Mouse (Mus musculus) intestine, embryonic 14.5 days (tissue): Measurements from ENCODE around the gene 4921504E06Rik. TPM values are rescaled to one million over a fixed set of nuclear protein-coding genes. Genes with fewer than 3 reads are reported as not detected.

Experiments used
- ATAC-seq: fragments of 200-750 bp; cut with Nextera tagmentation; replicated peaks from 2 replicates; pipeline ENCODE4 v1.8.0; 2017; ENCODE audit warnings: low read depth, moderate number of reproducible peaks, moderate TSS enrichment, moderate library complexity; ENCODE audit not compliant: low FRiP score, low TSS enrichment
- DNase-seq: peaks from one replicate; pipeline ENCODE4 v3.0.0-alpha.2; 2018; ENCODE audit warnings: low spot score
- H3K27ac ChIP-seq: fragments of 300-500 bp; sonication (generic); 2 replicates; pipeline ENCODE4 v1.5.1; 2014; ENCODE audit warnings: low read depth, mild to moderate bottlenecking, control low read depth
- H3K27me3 ChIP-seq: fragments of 300-500 bp; sonication (generic); replicated peaks from 2 replicates; pipeline ENCODE4 v1.6.1; 2014; ENCODE audit warnings: low read length, control low read depth; ENCODE audit not compliant: control insufficient read depth, insufficient read depth
- H3K36me3 ChIP-seq: fragments of 300-500 bp; sonication (generic); 2 replicates; pipeline ENCODE4 v1.6.1; 2014; ENCODE audit warnings: low read length, control low read depth; ENCODE audit not compliant: control insufficient read depth, insufficient read depth
- H3K4me1 ChIP-seq: fragments of 300-500 bp; sonication (generic); replicated peaks from 2 replicates; pipeline ENCODE4 v1.6.1; 2014; ENCODE audit warnings: low read length, control low read depth, mixed read lengths; ENCODE audit not compliant: control insufficient read depth, insufficient read depth
- H3K4me2 ChIP-seq: fragments of 300-500 bp; sonication (generic); 2 replicates; pipeline ENCODE4 v1.6.1; 2014; ENCODE audit warnings: low read length
- H3K4me3 ChIP-seq: fragments of 300-500 bp; sonication (generic); 2 replicates; pipeline ENCODE4 v1.5.1; 2014; ENCODE audit warnings: low read depth, low read length, control low read depth, mixed read lengths
- H3K9ac ChIP-seq: fragments of 300-500 bp; sonication (generic); 2 replicates; pipeline ENCODE4 v1.6.1; 2014; ENCODE audit warnings: mild to moderate bottlenecking, low read length
- H3K9me3 ChIP-seq: fragments of 300-500 bp; sonication (generic); 2 replicates; pipeline ENCODE4 v1.6.1; 2016; ENCODE audit warnings: low read length, control low read depth; ENCODE audit not compliant: control insufficient read depth
- WGBS: fragments of 180-500 bp; shearing (Covaris S2); extraction: QIAGEN DNeasy Blood & Tissue Kit; methylation state at CpG from one replicate; pipeline ENCODE4 v1.1.7; 2014; 5-methylcytosine and 5-hydroxymethylcytosine counted together
- polyA plus RNA-seq: library from polyadenylated mRNA; unstranded; fragments of >200 nt; fragmentation: Nextera tagmentation; extraction: Ambion mirVana; gene quantifications from 2 replicates; pipeline ENCODE4 v1.2.1, GENCODE M21; 2014

Gene 4921504E06Rik
- polyA plus RNA-seq, 1 experiment from 2014 or later = not detected

DNA sequence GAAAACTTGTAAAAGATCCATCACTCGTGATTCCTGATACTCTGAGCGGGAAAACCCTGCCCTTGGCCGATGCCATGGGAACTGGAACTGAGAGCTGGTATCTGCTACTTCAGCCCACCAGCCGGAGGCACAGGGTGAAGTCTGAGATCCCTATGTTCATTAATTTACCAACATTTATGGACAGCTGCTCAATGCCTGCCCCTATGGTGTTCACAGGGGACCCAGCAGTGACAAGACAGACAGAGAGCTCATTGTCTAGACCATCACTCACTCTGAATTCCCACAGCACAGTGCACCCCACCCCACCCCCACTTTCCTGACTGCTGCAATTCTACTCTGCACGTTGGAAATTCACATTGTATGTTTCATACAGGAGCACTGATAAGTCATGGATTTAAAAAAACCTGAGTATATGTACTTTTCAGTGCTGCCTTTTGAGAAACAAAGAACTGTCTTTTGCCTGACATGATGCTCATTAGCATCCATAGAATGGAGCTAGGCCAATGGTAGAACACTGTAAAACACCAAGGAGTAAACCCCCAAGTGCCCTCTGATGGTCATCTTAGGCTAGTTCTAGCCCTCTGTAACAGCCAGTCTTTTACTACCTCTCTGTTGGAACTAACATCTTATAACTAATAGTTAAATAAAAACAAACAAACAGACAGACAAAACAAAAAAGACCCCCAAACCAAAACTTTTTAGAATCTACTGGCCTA lies 8.6 kb upstream of the 4921504E06Rik start:
- WGBS = 81% methylated on average over 5 of the region's 5 CpGs
- Histone ChIP-seq H3K4me2 (no peak overlapping the region), H3K27ac (no peak overlapping the region), H3K36me3 (no peaks in the 10 kb centered on the region), H3K9me3 (no peaks in the 10 kb centered on the region), H3K4me3 (no peak overlapping the region), H3K4me1 (no peaks in the 10 kb centered on the region), H3K9ac (no peak overlapping the region), H3K27me3 (no peaks in the 10 kb centered on the region)
- ATAC-seq (no peak), DNase-seq (no peak)

DNA sequence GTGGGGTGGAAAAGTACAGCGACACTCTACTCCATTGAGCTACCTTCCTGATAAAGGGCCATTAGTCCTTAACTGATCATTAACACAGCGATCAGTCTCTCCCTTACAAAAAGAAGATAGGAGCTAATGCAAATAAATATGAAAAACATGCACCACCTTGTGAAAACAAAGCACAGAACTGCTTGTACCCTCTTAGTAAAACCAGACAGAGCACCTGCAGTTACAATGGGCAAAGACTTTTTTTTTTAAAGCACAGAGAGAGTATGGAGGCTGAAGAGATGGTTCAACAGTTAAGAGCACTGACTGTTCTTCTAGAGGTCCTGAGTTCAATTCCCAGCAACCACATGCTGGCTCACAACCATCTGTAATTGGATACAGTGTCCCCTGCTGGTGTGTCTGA lies 6.9 kb upstream of the 4921504E06Rik start:
- ATAC-seq (no peak), DNase-seq (no peak)
- Histone ChIP-seq H3K27me3 (no peaks in the 10 kb centered on the region), H3K4me3 (no peak overlapping the region), H3K4me1 (no peaks in the 10 kb centered on the region), H3K9me3 (no peaks in the 10 kb centered on the region), H3K36me3 (no peaks in the 10 kb centered on the region), H3K27ac (no peak overlapping the region), H3K9ac (no peak overlapping the region), H3K4me2 (no peak overlapping the region)
- 68% methylated on average over 2 of the region's 2 CpGs for WGBS

DNA sequence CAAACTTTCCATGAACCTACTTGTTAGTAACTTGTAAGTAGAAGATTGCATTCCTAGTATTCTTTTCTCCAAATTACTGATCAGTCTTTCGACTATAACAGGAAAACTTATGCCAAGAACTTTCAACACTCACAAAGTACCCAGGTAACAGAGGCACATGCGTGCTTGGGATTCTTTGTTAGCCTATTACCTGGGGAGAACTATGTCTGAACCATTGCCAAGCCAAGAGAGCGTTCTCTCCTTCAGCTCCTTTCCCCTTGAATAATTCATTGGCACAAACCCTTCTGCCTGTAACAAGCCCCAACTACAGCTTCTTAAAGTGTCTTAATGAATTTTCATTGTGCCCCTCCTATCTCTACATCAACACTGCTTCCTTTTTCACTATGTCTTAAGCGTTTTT lies 6.4 kb upstream of the 4921504E06Rik start:
- Histone ChIP-seq H3K27ac (no peak overlapping the region), H3K4me3 (no peak overlapping the region), H3K27me3 (no peaks in the 10 kb centered on the region), H3K4me2 (no peak overlapping the region), H3K36me3 (no peaks in the 10 kb centered on the region), H3K9ac (no peak overlapping the region), H3K4me1 (no peaks in the 10 kb centered on the region), H3K9me3 (no peaks in the 10 kb centered on the region)
- ATAC-seq (no peak), DNase-seq (no peak)
- 74% methylated on average over 4 of the region's 4 CpGs for WGBS

DNA sequence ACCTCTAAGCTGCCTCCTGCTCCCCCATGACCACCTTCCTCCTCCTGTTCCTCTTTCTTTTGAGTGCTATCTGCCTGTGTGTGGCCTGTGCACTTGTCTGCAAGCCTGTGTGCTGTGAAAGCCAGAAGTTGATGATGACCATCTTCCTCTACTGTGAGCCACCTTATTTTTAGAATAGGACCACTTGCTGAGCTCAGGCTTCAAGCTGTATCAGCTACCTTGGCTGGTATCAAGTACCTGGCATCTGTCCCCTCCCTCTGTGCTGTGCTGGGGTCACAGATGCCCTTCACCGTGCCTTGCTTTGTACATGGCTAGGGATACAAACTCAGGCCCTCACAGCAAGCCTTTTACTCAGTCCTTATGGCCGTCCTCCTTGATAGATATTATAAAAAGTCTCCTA lies 2.3 kb downstream of the 4921504E06Rik start:
- ATAC-seq (no peak), DNase-seq (no peak)
- H3K4me3 ChIP-seq = no peak overlapping the region
- WGBS = 90% methylated on average over 2 of the region's 2 CpGs
- no peaks in the 10 kb centered on the region for H3K27me3 ChIP-seq
- no peaks in the 10 kb centered on the region for H3K9me3 ChIP-seq
- peaks cover 10% of the 10 kb centered on the region for H3K4me1 ChIP-seq
- no peak overlapping the region for H3K4me2 ChIP-seq
- H3K36me3 ChIP-seq = no peaks in the 10 kb centered on the region
- no peak overlapping the region for H3K9ac ChIP-seq
- no peak overlapping the region for H3K27ac ChIP-seq

GRCm38 (mm10) chr2:19540906-19541305 lies 12.8 kb downstream of the 4921504E06Rik start:
- H3K4me3 ChIP-seq = no peak overlapping the region
- no peaks in the 10 kb centered on the region for H3K27me3 ChIP-seq
- no peak overlapping the region for H3K9ac ChIP-seq
- WGBS = 65% methylated on average over 1 of the region's 1 CpGs
- ATAC-seq = no peak
- no peak overlapping the region for H3K27ac ChIP-seq
- no peak overlapping the region for H3K4me2 ChIP-seq
- no peaks in the 10 kb centered on the region for H3K9me3 ChIP-seq
- H3K4me1 ChIP-seq = no peaks in the 10 kb centered on the region
- H3K36me3 ChIP-seq = no peaks in the 10 kb centered on the region
- DNase-seq = no peak

DNA sequence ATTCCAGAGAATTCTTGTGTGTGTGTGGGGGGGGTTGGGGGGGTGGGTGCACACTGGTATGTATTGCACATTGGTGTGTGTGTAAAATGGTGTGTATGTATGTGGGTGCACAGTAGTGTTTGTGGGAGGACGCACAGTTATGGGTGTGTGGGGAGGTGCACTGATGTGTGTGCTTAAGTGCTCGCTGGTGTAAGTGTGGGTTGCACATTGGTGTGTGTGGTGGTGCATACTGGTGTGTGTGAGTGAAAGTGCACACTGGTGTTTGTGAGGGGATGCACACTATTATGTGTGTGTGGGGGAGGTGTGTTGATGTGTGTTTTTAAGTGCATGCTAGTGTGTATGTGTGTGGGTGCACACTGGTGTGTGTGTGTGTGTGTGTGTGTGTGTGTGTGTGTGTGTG lies 24.3 kb downstream of the 4921504E06Rik start:
- no peak overlapping the region for H3K4me3 ChIP-seq
- ATAC-seq (no peak), DNase-seq (no peak)
- H3K27ac ChIP-seq = no peak overlapping the region
- H3K9ac ChIP-seq = no peak overlapping the region
- no peaks in the 10 kb centered on the region for H3K4me1 ChIP-seq
- H3K4me2 ChIP-seq = no peak overlapping the region
- 90% methylated on average over 2 of the region's 2 CpGs for WGBS
- 0 out of 2 replicates have a peak, but pooled peaks cover 4% of the 10 kb centered on the region for H3K9me3 ChIP-seq
- no peaks in the 10 kb centered on the region for H3K27me3 ChIP-seq
- H3K36me3 ChIP-seq = no peaks in the 10 kb centered on the region

DNA sequence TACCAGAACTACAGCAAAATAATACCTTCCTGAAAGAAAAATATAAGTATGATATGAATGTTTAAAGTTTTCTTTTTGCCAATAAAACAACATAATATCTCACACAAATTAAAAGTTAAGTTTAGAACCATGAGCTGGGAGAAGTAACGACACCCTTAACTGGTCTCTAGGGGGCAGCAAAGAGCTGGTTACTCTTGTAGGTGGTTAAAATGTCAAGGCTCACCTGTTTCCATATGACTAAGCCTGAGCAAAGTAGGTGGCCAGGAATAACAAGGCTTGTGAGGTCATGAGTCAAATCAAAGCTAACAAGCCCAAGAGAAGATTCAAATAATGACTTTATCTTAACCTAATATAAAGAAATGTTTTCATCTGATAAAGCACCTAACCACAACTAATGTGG lies 24.9 kb downstream of the 4921504E06Rik start:
- ATAC-seq (no peak), DNase-seq (no peak)
- Histone ChIP-seq H3K4me1 (no peaks in the 10 kb centered on the region), H3K4me2 (no peak overlapping the region), H3K27ac (no peak overlapping the region), H3K27me3 (no peaks in the 10 kb centered on the region), H3K36me3 (no peaks in the 10 kb centered on the region), H3K9me3 (0 out of 2 replicates have a peak, but pooled peaks cover 4% of the 10 kb centered on the region), H3K4me3 (no peak overlapping the region), H3K9ac (no peak overlapping the region)
- 0% methylated on average over 1 of the region's 1 CpGs for WGBS

- ATAC-seq = no peak
- no peak overlapping the region for H3K4me2 ChIP-seq
Measured at GRCm38 (mm10) chr2:19524071-19524470, 29.6 kb downstream of the 4921504E06Rik start.

DNA sequence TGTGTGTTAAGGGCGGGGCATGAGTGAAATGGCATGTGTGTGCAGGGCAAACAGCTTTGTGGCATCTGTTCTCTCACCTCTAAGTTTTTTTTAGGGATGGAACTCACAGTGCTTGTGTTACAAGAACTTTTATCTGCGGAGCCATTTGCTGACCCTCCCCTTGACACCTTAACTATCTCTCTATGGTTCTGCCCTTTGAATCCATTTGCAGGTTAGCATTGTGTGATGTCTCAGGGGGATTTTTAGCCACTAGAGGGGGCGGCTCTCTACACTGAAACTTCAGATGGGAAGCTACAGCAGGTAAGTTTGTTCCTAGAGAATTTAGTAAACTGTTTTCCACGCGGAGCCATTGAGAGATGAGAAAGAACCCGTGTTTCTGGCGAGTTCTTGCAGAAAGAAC lies 32.1 kb downstream of the 4921504E06Rik start:
- Histone ChIP-seq H3K27me3 (peaks cover 9% of the 10 kb centered on the region; the same call in 1 of the 2 replicates), H3K27ac (no peak overlapping the region), H3K9me3 (no peaks in the 10 kb centered on the region), H3K9ac (no peak overlapping the region), H3K4me2 (no peak overlapping the region), H3K36me3 (no peaks in the 10 kb centered on the region), H3K4me1 (no peaks in the 10 kb centered on the region), H3K4me3 (no peak overlapping the region)
- DNase-seq (no peak), ATAC-seq (no peak)
- WGBS = 27% methylated on average over 7 of the region's 7 CpGs

More at GRCm38 (mm10) chr2:19524071-19524470, 29.6 kb downstream of the 4921504E06Rik start:
- no peak for DNase-seq
- Histone ChIP-seq H3K36me3 (no peaks in the 10 kb centered on the region), H3K9me3 (no peaks in the 10 kb centered on the region), H3K27ac (no peak overlapping the region), H3K4me3 (no peak overlapping the region), H3K27me3 (peaks cover 9% of the 10 kb centered on the region; the same call in 1 of the 2 replicates), H3K4me1 (no peaks in the 10 kb centered on the region), H3K9ac (no peak overlapping the region)
- 76% methylated on average over 5 of the region's 5 CpGs for WGBS
